Mouse (Mus musculus) C2C12 (cell line): ENCODE results near the gene Apela.

ENCODE experiments used
- CTCF ChIP-seq: IDR thresholded peaks from one replicate; pipeline ENCODE4 v1.5.1; 2011; ENCODE audit not compliant: control insufficient read depth, insufficient read depth, insufficient read length
- FOSL1 ChIP-seq: IDR thresholded peaks from one replicate; pipeline ENCODE4 v1.8.0; 2011; ENCODE audit warnings: mild to moderate bottlenecking, low read length; ENCODE audit not compliant: poor library complexity, insufficient read depth, severe bottlenecking

- TF ChIP-seq CTCF (no peak), FOSL1 (no peak)
Observed at GRCm38 (mm10) chr8:65037117-65037533, at the start of gene Apela.
